Mouse (Mus musculus): ENCODE measurements around the gene Neurl4.

- TF ChIP-seq GATA1 (IDR thresholded peaks at IDR 0.05; ENCODE audit: low read length) (no peak), TAL1 (IDR thresholded peaks at IDR 0.05; ENCODE audit: low read length) (no peak)
Measured at GRCm38 (mm10) chr11:69918118-69918517, 17.2 kb downstream of the Neurl4 start.
